Mouse (Mus musculus) MEL (cell line): ENCODE measurements around the gene Psmb7.

Experiments
- CTCF ChIP-seq, 3 experiments: IDR thresholded peaks in 2 of 3; conservative IDR thresholded peaks in 1 of 3; 2 replicates each; pipeline ENCODE4 v1.5.1; 2011 to 2012; ENCODE audit warnings: low read length in 3 of 3, low read depth in 2 of 3, mild to moderate bottlenecking in 2 of 3, improper control_type of control experiment in 1 of 3, inconsistent platforms in 1 of 3, mixed read lengths in 1 of 3, moderate library complexity in 1 of 3; ENCODE audit not compliant: control insufficient read depth in 1 of 3, insufficient read depth in 1 of 3, poor library complexity in 1 of 3, severe bottlenecking in 1 of 3
- EP300 ChIP-seq, 2 experiments: IDR thresholded peaks; 2 replicates each; pipeline ENCODE4 v1.6.1; 2011; ENCODE audit warnings: improper control_type of control experiment in 2 of 2, low read length in 2 of 2, low read depth in 1 of 2, mild to moderate bottlenecking in 1 of 2
- ETS1 ChIP-seq: IDR thresholded peaks from 2 replicates; pipeline ENCODE4 v1.6.1; 2012; ENCODE audit warnings: low read depth, mild to moderate bottlenecking, inconsistent platforms, low read length, improper control_type of control experiment, moderate library complexity
- GATA1 ChIP-seq: IDR thresholded peaks from 2 replicates; pipeline ENCODE4 v1.6.1; 2011; ENCODE audit warnings: low read depth, low read length, improper control_type of control experiment
- HCFC1 ChIP-seq: IDR thresholded peaks from 2 replicates; pipeline ENCODE4 v1.6.1; 2012; ENCODE audit warnings: low read depth, mild to moderate bottlenecking, inconsistent platforms, low read length, improper control_type of control experiment, moderate library complexity
- MXI1 ChIP-seq: IDR thresholded peaks from 2 replicates; pipeline ENCODE4 v1.6.1; 2011; ENCODE audit warnings: mild to moderate bottlenecking, low read depth, low read length, improper control_type of control experiment
- NRF1 ChIP-seq: IDR thresholded peaks from 2 replicates; pipeline ENCODE4 v1.6.1; 2014; ENCODE audit warnings: low read depth, mild to moderate bottlenecking, inconsistent platforms, low read length, improper control_type of control experiment, moderate library complexity; ENCODE audit not compliant: poor library complexity, insufficient read depth, severe bottlenecking
- POLR2A ChIP-seq, 2 experiments: IDR thresholded peaks; 2 replicates each; pipeline ENCODE4 v1.6.1; 2011 to 2012; ENCODE audit warnings: low read length in 2 of 2, mild to moderate bottlenecking in 2 of 2, control low read depth in 1 of 2, improper control_type of control experiment in 1 of 2, low read depth in 1 of 2, moderate library complexity in 1 of 2; ENCODE audit not compliant: control insufficient read depth in 1 of 2, insufficient read depth in 1 of 2, poor library complexity in 1 of 2
- RCOR1 ChIP-seq: IDR thresholded peaks from 2 replicates; pipeline ENCODE4 v1.6.1; 2012; ENCODE audit warnings: low read depth, mild to moderate bottlenecking, inconsistent platforms, low read length, improper control_type of control experiment
- SMC3 ChIP-seq: IDR thresholded peaks from 2 replicates; pipeline ENCODE4 v1.6.1; 2011; ENCODE audit warnings: low read depth, low read length, improper control_type of control experiment
- TCF12 ChIP-seq: IDR thresholded peaks from 2 replicates; pipeline ENCODE4 v1.6.1; 2014; ENCODE audit warnings: low read depth, mild to moderate bottlenecking, inconsistent platforms, low read length, improper control_type of control experiment, moderate library complexity
- UBTF ChIP-seq: IDR thresholded peaks from 2 replicates; pipeline ENCODE4 v1.6.1; 2012; ENCODE audit warnings: low read depth, mild to moderate bottlenecking, inconsistent platforms, low read length, improper control_type of control experiment, moderate library complexity, borderline replicate concordance; ENCODE audit not compliant: insufficient read depth

DNA sequence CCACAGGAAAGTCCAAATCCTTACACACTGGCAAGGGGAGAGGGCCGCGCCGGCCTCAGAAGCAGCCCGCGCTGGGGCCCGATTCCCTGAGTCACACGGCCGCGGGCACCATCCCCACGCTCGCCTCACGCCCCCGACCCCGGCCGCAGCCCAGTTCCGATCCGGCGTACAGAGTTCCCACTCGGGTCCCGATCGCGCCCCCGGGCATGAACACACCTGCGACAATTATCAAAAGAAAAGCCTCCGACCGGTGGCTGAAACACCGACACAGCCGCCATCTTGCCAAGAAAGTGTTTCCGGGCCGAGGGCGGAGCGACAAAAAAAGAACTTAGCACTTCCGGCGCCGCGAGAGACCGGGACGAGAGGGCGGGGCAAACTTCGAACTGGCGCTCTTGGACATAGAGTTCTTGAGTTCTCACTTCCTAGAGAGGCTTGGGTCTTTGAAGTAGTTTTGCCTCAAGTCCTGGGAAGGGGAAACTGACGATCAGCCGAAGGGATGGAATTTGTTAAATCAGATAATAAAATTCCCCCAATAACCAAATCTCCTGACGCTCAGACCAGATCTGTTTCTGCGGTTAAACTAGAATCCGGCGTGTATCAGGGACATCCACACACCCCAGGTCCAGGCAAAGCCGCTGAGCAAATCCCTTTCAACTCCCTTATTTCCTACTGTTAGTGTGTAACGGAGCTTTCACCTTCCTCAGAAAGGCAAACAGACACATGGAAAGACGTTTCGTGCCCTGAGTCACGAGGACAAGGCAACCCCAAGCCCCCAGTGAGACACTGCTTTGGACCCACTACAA is at the start of gene Psmb7:
- TF ChIP-seq CTCF (IDR thresholded peaks at IDR 0.05 in 2 of 3, conservative IDR thresholded peaks at IDR 0.05 in 1 of 3; ENCODE audit: control insufficient read depth in 1 of 3, insufficient read depth in 1 of 3, low read depth in 2 of 3, low read length in 3 of 3, poor library complexity in 1 of 3, severe bottlenecking in 1 of 3), result no peak
- TF ChIP-seq GATA1, result no peak
- peak; percentile 71; the same call in 1 of the 2 replicates for TF ChIP-seq UBTF
- TF ChIP-seq NRF1, result 0 out of 2 replicates have a peak, but pooled peaks have one; percentile 10
- peak; percentile 76 for TF ChIP-seq MXI1
- TF ChIP-seq RCOR1, result peak; percentile 53; the same call in 1 of the 2 replicates
- TF ChIP-seq EP300 (IDR thresholded peaks at IDR 0.05; ENCODE audit: low read depth in 1 of 2, low read length in 2 of 2), result no peak; a peak in 1 of 4 replicates
- peak; percentile 37; the same call in 1 of the 2 replicates for TF ChIP-seq ETS1
- TF ChIP-seq SMC3, result no peak
- TF ChIP-seq POLR2A (IDR thresholded peaks at IDR 0.05; ENCODE audit: control insufficient read depth in 1 of 2, insufficient read depth in 1 of 2, low read depth in 1 of 2, low read length in 2 of 2, poor library complexity in 1 of 2), result peak; percentile 54 to 91
- TF ChIP-seq TCF12, result peak; percentile 73
- peak; percentile 97 for TF ChIP-seq HCFC1
